Mouse (Mus musculus): ENCODE measurements around the gene Ccdc87. TPM values are rescaled to one million over a fixed set of nuclear protein-coding genes. Genes with fewer than 3 reads are reported as not detected.
"Not testable (repeated sequence)": the region's sequence is repeated elsewhere in the genome, so short reads cannot be mapped to it uniquely, and the experiment has no call there.

Gene Ccdc87
- total RNA-seq, 2 experiments from 2014 or later: not detected

- no peak for DNase-seq
Observed at GRCm38 (mm10) chr19:4838526-4839140, 533 bp upstream of the Ccdc87 start.

DNA sequence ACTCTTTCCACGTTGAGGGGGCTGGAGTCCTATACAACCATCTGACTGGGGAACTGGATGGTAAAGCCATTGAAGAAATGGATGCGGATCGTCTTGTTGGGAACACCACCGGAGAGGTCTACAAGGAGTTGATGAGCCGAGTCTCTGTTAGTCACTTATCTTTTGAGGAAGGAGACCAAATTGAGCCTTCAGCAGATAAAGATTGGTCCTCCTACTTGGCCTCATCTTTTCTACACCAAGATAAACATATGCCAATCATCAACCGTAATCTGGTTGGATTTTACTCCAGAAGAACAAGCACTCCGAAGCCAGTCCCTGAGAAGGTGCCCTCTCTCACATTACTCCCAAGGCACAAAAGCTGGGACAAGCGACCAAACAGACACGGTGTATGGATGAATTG lies 1.7 kb downstream of the Ccdc87 start:
- no peak for DNase-seq

DNA sequence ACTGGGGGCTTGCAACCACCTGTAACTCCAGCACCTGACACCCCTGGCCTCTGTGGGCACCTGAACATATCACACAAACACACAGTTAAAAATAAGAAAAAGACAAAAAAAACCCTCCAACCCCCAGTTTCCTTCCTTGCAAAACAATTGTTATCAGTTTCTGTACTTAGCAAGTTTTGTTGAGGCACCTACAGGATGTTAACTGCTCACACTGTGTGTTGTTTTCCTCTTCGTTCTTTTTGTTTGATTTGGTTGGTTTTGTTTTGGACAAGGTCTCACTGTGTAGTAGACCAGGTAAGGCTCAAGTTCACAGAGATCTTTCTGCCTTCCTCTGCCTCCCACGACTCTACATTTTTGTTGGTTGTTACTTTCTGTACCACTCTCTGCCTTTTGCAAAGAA lies 3.4 kb downstream of the Ccdc87 start:
- no peak for DNase-seq

GRCm38 (mm10) chr19:4845846-4846245 lies 6.7 kb downstream of the Ccdc87 start:
- DNase-seq: no peak

- DNase-seq: no peak
Observed at GRCm38 (mm10) chr19:4847490-4847889, 8.3 kb downstream of the Ccdc87 start.

- DNase-seq: no peak
Observed at GRCm38 (mm10) chr19:4849800-4850199, 10.6 kb downstream of the Ccdc87 start.

DNA sequence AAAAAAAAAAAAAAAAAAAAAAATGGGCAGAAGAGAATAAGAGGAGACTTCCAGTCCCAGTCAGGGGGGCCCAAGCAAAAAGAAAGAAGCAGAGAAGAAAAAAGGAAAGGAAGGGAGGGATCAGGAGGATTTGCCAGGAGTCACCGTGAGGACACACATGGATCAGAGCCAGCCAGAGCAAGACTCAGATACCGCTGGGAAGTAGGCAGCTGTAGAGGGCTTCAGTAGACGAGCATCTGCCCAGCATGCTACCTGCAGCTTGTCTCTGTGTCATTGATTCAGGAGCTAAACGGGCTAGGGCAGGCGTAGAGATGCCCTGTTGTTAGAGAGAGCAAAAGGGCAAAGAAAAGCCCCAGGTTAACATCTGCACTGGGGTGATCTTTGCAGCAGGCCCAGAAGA lies 11.1 kb downstream of the Ccdc87 start:
- DNase-seq: no peak

DNA sequence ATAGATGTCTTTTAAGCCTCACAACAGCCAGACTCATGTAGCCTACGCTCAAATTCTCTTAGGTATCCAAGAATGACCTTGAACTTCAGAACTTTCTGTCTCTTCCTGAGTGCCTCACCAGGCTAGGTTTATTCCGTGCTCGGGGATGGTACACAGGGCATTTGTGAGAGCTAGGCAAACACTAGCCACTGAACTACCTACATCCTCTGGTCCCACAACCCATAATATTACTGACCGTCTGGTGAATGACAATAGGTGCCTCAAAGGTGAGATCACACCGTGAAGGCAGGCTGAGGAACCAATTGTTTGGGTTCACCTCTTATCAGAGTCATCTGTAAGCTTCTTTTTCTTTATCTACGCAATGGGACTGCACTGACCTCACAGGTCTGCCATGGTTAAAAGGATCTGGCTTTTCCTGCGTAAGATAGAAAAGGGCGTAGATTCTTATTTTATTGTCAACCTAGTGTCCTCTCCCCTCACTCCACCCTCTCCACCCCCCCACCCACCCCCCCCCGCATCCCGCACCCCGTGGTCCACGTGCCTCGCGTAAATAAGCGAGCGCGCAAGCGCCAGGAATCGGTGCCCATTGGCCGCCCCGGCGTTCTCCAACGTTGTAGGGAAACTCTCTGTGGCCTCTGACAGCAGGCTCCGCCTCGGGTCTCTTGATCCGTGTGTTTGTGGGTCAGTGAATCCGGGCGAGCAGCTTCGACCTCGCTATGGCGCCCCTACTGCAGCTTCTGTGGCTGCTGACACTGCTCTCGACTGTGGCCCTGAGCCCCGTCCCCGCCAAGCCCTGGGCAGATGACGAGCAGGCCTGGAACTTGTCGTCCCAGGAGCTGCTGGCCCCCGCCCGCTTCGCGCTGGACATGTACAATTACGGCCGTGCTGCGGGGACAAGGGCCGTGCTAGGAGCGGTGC lies 15.6 kb downstream of the Ccdc87 start, which contains the start of gene Ctsf:
Gene Ctsf (plus strand): TSS at position 579 of the 918 bp plus-strand sequence.
- DNase-seq: peak; percentile 89

DNA sequence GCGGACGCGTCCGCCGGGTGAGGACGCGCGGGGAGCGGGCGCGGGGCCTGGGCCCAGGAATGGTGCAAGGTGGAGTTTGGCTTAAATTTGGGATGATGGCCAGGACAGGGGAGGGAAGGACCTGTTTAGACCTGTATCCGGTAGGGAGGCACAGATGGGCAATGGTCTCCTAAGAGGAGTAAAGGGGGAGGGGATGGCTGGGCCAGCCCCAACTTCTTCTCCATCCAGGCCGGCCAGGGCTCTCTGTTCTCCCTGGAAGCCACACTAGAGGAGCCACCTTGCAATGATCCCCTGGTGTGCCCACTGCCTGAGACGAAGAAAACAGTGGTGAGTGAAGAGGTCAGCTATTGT lies 16.3 kb downstream of the Ccdc87 start:
- no peak for DNase-seq

GRCm38 (mm10) chr19:4855951-4856350 lies 16.8 kb downstream of the Ccdc87 start:
- no peak for DNase-seq

GRCm38 (mm10) chr19:4859081-4859480 lies 19.9 kb downstream of the Ccdc87 start:
- DNase-seq: no peak

DNA sequence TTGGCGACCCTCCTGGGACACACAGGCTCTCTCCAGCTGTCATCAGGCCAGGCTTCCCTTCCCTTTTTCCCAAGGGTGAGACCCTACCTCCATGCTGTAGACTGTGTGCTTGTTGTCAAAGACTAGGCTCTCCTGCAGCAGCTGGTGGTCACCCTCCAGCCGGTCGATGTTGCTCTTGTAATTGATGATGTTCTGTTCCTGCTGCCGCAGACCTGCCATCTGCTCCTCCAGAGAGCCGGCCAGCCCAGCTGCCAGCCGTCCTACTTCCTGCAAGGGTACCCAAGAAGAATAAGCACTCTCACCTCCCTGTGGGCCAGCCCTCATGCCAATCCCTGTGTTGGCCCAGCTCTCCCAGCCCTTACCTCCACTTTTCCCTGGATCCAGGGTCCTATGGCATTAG lies 23.9 kb downstream of the Ccdc87 start:
- DNase-seq: no peak

- no peak for DNase-seq
Observed at GRCm38 (mm10) chr19:4865147-4865546, 26.0 kb downstream of the Ccdc87 start.

DNA sequence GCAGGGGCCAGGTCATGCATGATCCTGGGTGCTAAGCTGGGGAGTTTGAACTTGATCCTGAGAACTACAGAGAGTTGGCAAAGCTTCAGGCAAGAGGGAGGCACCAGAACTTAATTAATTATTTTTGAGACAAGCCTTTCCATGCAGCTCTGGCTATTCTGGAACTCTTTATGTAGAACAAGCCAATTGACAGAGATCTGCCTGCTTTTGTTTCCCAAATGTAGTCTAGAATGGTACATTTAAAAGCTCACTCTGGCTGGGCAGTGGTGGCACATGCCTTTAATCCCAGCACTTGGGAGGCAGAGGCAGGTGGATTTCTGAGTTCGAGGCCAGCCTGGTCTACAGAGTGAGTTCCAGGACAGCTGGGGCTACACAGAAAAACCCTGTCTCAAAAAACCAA lies 35.4 kb downstream of the Ccdc87 start:
- DNase-seq: not testable (repeated sequence)

GRCm38 (mm10) chr19:4876241-4876640 lies 37.1 kb downstream of the Ccdc87 start:
- DNase-seq: peak; percentile 41

DNA sequence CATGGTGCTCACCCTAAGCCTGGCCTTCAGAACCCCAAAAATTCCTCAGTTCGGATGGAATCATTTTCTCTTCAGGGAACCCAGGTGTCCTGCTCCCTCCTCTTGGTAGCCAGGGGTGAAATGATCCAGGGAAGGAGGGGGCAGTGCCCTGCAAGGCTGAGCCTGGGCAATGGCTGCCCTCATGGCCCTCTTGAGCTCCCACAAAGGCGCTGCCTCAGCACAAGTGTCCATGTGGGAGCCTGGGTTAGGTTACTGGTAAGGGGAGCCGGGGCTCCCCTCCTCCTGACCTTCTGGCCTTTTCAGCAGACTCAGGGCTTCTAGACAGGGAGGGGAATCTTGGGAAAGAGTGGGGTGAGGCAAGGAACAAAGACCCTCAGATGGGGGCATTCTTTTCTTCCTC lies 37.6 kb downstream of the Ccdc87 start:
- DNase-seq: peak; percentile 39

DNA sequence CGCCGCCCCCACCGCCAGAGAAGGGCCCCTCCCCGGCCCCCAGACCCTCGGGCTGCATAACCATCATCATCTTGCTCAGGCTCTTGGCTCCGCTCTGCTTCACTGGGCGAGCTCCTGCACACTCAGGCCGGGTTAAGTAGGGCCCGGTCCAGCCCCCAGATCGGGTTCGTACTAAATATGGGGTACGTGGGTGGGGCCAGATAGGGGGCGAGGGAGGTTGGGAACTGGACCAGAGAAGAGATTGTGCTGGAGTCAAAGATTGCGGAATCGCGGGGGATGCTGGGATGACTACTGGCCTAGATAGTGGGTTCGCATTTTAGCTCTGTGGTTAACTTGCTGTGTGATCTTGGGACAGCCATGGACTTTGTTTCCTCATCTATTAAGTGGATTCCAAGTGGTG lies 38.6 kb downstream of the Ccdc87 start, which contains the start of gene Actn3:
Gene Actn3 (minus strand): TSS at position 125 of the 400 bp plus-strand sequence.
- peak; percentile 59 for DNase-seq

- peak; percentile 94 for DNase-seq
Observed at GRCm38 (mm10) chr19:4878405-4879323, 39.5 kb downstream of the Ccdc87 start, which contains the start of gene Zdhhc24. Gene Zdhhc24, plus strand, starts transcription at chr19:4878668.

DNA sequence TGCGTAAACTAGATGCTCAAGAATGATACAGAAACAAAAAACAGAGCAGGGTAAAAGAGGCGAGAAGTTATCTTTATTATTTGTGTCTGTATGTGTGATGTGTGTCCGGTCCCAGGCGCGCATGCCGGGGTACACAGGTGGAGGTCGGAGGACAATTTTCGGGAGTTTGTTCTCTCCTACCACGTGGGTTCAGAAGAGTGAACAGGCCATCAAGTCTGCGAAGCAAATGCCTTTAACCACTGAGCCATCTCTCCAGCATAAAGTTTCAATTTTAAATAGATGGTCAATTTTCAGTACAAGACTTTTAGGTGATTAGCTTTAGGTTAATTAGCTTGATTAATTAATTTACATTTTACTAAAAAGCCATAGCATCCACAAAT lies 40.1 kb downstream of the Ccdc87 start:
- DNase-seq: no peak

GRCm38 (mm10) chr19:4883961-4884360 lies 44.8 kb downstream of the Ccdc87 start:
- DNase-seq: no peak

DNA sequence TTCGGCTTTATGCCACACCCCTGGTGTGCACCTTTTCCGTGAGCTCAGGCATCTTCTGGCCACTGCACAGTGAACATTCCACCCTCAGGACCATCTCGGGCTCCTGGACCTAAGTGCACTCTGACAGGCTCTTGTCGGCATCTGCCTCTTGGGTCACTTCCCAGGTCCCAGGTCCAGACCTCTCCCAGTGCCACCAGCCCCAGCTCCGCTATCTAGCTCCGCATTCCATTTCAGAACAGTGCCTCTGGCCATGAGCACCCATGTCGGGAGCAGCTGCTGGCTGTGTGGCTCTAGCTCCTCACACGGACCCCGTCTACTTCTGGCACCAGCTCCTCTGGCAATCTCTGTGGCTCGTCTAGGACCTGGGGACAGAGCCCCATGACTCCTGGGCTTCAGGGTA lies 50.6 kb downstream of the Ccdc87 start:
- DNase-seq: no peak

DNA sequence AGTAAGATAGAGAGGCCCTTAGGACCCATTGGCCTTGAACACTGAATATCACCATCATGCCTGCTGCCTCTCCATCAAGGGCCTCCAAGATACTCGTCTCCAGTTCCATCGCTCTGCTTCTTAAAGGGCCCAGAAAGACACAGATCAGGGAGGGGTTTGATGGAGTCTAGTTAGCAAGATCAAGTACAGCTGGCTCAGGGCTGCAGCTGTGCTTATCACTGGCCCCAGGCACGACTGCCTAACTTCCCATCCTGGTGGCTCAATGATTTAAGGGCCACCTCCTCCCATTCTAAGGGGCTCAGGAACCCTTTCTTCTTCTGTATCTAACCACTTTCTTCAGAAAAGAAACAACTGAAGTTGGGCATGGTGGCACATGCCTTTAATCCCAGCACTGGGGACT lies 52.6 kb downstream of the Ccdc87 start:
- DNase-seq: no peak
